8 mouse cellular contexts compared by ENCODE assay signal in genomic region chr17:33909869-33910250, GRCm38 (mm10). TPM values are rescaled to one million over a fixed set of nuclear protein-coding genes. Genes with fewer than 3 reads are reported as not detected.
A peak's percentile ranks its signal among the peaks of the same experiment; 100 is the strongest.
DNase-seq lines count a peak whose midpoint lies in the region; ATAC-seq and TF ChIP-seq lines count a peak whose summit lies in the region.

No protein-coding gene starts in this region.

- H3K9me3 ChIP-seq in heart, embryonic 10.5 days: no peaks in the 10 kb centered on the region
- H3K9me3 ChIP-seq in kidney, embryonic 14.5 days (ENCODE audit: control insufficient read depth, low read length): no peaks in the 10 kb centered on the region
- H3K9me3 ChIP-seq in stomach, embryonic 16.5 days (replicated peaks; ENCODE audit: control insufficient read depth, low read length): no peaks in the 10 kb centered on the region

- TF ChIP-seq CTCF in gastrocnemius, adult 2 months (IDR thresholded peaks at IDR 0.05): no peak
- no peak for TF ChIP-seq CTCF in bone marrow macrophage, adult 2 months (IDR thresholded peaks at IDR 0.05; ENCODE audit: low read depth, low read length)

- intact Hi-C loops in gastrocnemius, adult 2 months (cut with DNase I): no loop called here
- intact Hi-C loops in gastrocnemius, postnatal 14 days (cut with DNase I; ENCODE audit: low total_unique reads): no loop called here
- intact Hi-C loops in left cerebral cortex, postnatal 4 days (cut with DNase I): no loop called here

- H3K4me1 ChIP-seq in bone marrow macrophage, adult 2 months (ENCODE audit: control insufficient read depth, insufficient read depth, low read length): peaks cover 6% of the 10 kb centered on the region
- peaks cover 33% of the 10 kb centered on the region for H3K4me1 ChIP-seq in heart, embryonic 10.5 days
- H3K4me1 ChIP-seq in kidney, embryonic 14.5 days (ENCODE audit: control insufficient read depth, insufficient read depth, low read length): peaks cover 17% of the 10 kb centered on the region
- peaks cover 15% of the 10 kb centered on the region for H3K4me1 ChIP-seq in stomach, embryonic 16.5 days (ENCODE audit: control insufficient read depth, insufficient read depth, low read length)

- H3K4me3 ChIP-seq in gastrocnemius, adult 2 months: peak overlapping the region; percentile 92
- H3K4me3 ChIP-seq in bone marrow macrophage, adult 2 months (ENCODE audit: insufficient read depth, low read length): peak overlapping the region; percentile 96
- peak overlapping the region; percentile 90 for H3K4me3 ChIP-seq in heart, embryonic 10.5 days
- peak overlapping the region; percentile 80 for H3K4me3 ChIP-seq in kidney, embryonic 14.5 days (ENCODE audit: low read length)
- H3K4me3 ChIP-seq in stomach, embryonic 16.5 days (replicated peaks; ENCODE audit: low read length): peak overlapping the region; percentile 92

- peaks cover 44% of the 10 kb centered on the region for H3K36me3 ChIP-seq in heart, embryonic 10.5 days
- H3K36me3 ChIP-seq in kidney, embryonic 14.5 days (ENCODE audit: control insufficient read depth, insufficient read depth, low read length): peaks cover 38% of the 10 kb centered on the region
- H3K36me3 ChIP-seq in stomach, embryonic 16.5 days (ENCODE audit: control insufficient read depth, insufficient read depth, low read length): peaks cover 24% of the 10 kb centered on the region

- peak overlapping the region; percentile 76 for H3K4me2 ChIP-seq in kidney, embryonic 14.5 days (replicated peaks; ENCODE audit: low read depth, low read length)
- H3K4me2 ChIP-seq in stomach, embryonic 16.5 days (ENCODE audit: low read depth, low read length): peak overlapping the region; percentile 76

- no peak for DNase-seq in gastrocnemius, adult 2 months
- no peak for DNase-seq in gastrocnemius, postnatal 14 days
- no peak for DNase-seq in heart, embryonic 10.5 days (ENCODE audit: low spot score)
- peak; percentile 74 for DNase-seq in lung, postnatal 10 days
- DNase-seq in left cerebral cortex, postnatal 4 days: no peak

- peak overlapping the region; percentile 79 for H3K9ac ChIP-seq in kidney, embryonic 14.5 days (ENCODE audit: low read depth, low read length)
- H3K9ac ChIP-seq in stomach, embryonic 16.5 days (ENCODE audit: low read length): peak overlapping the region; percentile 94

- under 1% methylated on average over 14 of the region's 14 CpGs for WGBS in heart, embryonic 10.5 days
- 0% methylated on average over 14 of the region's 14 CpGs for WGBS in kidney, embryonic 14.5 days
- 0% methylated on average over 14 of the region's 14 CpGs for WGBS in stomach, embryonic 16.5 days

- H3K27me3 ChIP-seq in heart, embryonic 10.5 days (ENCODE audit: insufficient read depth, poor library complexity, severe bottlenecking): no peaks in the 10 kb centered on the region
- H3K27me3 ChIP-seq in kidney, embryonic 14.5 days (ENCODE audit: control insufficient read depth, insufficient read depth, low read length): no peaks in the 10 kb centered on the region
- no peaks in the 10 kb centered on the region for H3K27me3 ChIP-seq in stomach, embryonic 16.5 days (ENCODE audit: control insufficient read depth, insufficient read depth, low read length)

- ATAC-seq in kidney, embryonic 14.5 days (ENCODE audit: low FRiP score, low TSS enrichment): peak; percentile 3; the same call in 1 of the 2 replicates
- ATAC-seq in stomach, embryonic 16.5 days (ENCODE audit: insufficient read depth, low FRiP score): no peak

- TF ChIP-seq POLR2A in bone marrow macrophage, adult 2 months (IDR thresholded peaks at IDR 0.05; ENCODE audit: borderline replicate concordance, low read depth, low read length): no peak

- H3K27ac ChIP-seq in gastrocnemius, adult 2 months: peak overlapping the region; percentile 97
- peak overlapping the region; percentile 82 for H3K27ac ChIP-seq in bone marrow macrophage, adult 2 months (ENCODE audit: insufficient read depth, low read depth, low read length)
- peak overlapping the region; percentile 91 for H3K27ac ChIP-seq in heart, embryonic 10.5 days
- H3K27ac ChIP-seq in kidney, embryonic 14.5 days (ENCODE audit: low read depth, low read length): peak overlapping the region; percentile 82
- peak overlapping the region; percentile 97 for H3K27ac ChIP-seq in stomach, embryonic 16.5 days (ENCODE audit: low read length)

RNA-seq across cellular contexts. Expression of gene Daxx, which starts 0.6 kb away (rescaled TPM):
- total RNA-seq in gastrocnemius, adult 2 months (2021): 10 to 100 TPM; 13.3 to 13.9 TPM
- 10 to 100 TPM; 10.2 to 13.8 TPM for total RNA-seq in gastrocnemius, postnatal 14 days (2021)
- polyA plus RNA-seq in bone marrow macrophage, adult 2 months (2012; ENCODE audit: insufficient read depth, insufficient read length, missing spikeins): 58.1 and 69.3 TPM in 2 replicates
- polyA plus RNA-seq in heart, embryonic 10.5 days (2016; fragmentation: Nextera tagmentation; extraction: Ambion mirVana): 46.6 and 52.9 TPM in 2 replicates
- 31.9 and 50.8 TPM in 2 replicates for polyA plus RNA-seq in kidney, embryonic 14.5 days (2014; fragmentation: Nextera tagmentation; extraction: Ambion mirVana)
- 40.9 and 44.4 TPM in 2 replicates for polyA plus RNA-seq in stomach, embryonic 16.5 days (2015; fragmentation: Nextera tagmentation; extraction: Ambion mirVana)
- total RNA-seq in left cerebral cortex, postnatal 4 days (2021): 10 to 100 TPM; 37.6 to 39.2 TPM

RNA-seq across cellular contexts. Expression of gene Platr17, which starts 4.9 kb away (rescaled TPM):
- not detected for total RNA-seq in gastrocnemius, adult 2 months (2021)
- total RNA-seq in gastrocnemius, postnatal 14 days (2021): not detected
- polyA plus RNA-seq in bone marrow macrophage, adult 2 months (2012; ENCODE audit: insufficient read depth, insufficient read length, missing spikeins): 3.5 and 6.4 TPM in 2 replicates
- polyA plus RNA-seq in heart, embryonic 10.5 days (2016; fragmentation: Nextera tagmentation; extraction: Ambion mirVana): 0.28 and 0.73 TPM in 2 replicates
- polyA plus RNA-seq in kidney, embryonic 14.5 days (2014; fragmentation: Nextera tagmentation; extraction: Ambion mirVana): not detected in 2 replicates
- polyA plus RNA-seq in stomach, embryonic 16.5 days (2015; fragmentation: Nextera tagmentation; extraction: Ambion mirVana): 0.39 and 0.40 TPM in 2 replicates
- total RNA-seq in left cerebral cortex, postnatal 4 days (2021): not detected

RNA-seq across cellular contexts. Expression of gene Tapbp, which starts 5.8 kb away (rescaled TPM):
- total RNA-seq in gastrocnemius, adult 2 months (2021): 10 to 100 TPM; 34.0 to 44.4 TPM
- total RNA-seq in gastrocnemius, postnatal 14 days (2021): 10 to 100 TPM; 32.9 to 35.7 TPM
- 389 and 454 TPM in 2 replicates for polyA plus RNA-seq in bone marrow macrophage, adult 2 months (2012; ENCODE audit: insufficient read depth, insufficient read length, missing spikeins)
- 13.9 and 20.5 TPM in 2 replicates for polyA plus RNA-seq in heart, embryonic 10.5 days (2016; fragmentation: Nextera tagmentation; extraction: Ambion mirVana)
- 17.4 and 24.6 TPM in 2 replicates for polyA plus RNA-seq in kidney, embryonic 14.5 days (2014; fragmentation: Nextera tagmentation; extraction: Ambion mirVana)
- polyA plus RNA-seq in stomach, embryonic 16.5 days (2015; fragmentation: Nextera tagmentation; extraction: Ambion mirVana): 58.4 and 68.7 TPM in 2 replicates
- 10 to 100 TPM; 45.5 to 56.6 TPM for total RNA-seq in left cerebral cortex, postnatal 4 days (2021)

RNA-seq across cellular contexts. Expression of gene Zbtb22, which starts 5.8 kb away (rescaled TPM):
- total RNA-seq in gastrocnemius, adult 2 months (2021): 10 to 100 TPM; 14.5 to 14.8 TPM
- total RNA-seq in gastrocnemius, postnatal 14 days (2021): 10 to 100 TPM; 13.5 to 16.1 TPM
- 21.8 and 24.0 TPM in 2 replicates for polyA plus RNA-seq in bone marrow macrophage, adult 2 months (2012; ENCODE audit: insufficient read depth, insufficient read length, missing spikeins)
- 16.0 and 17.3 TPM in 2 replicates for polyA plus RNA-seq in heart, embryonic 10.5 days (2016; fragmentation: Nextera tagmentation; extraction: Ambion mirVana)
- polyA plus RNA-seq in kidney, embryonic 14.5 days (2014; fragmentation: Nextera tagmentation; extraction: Ambion mirVana): 11.1 TPM in 2 replicates
- polyA plus RNA-seq in stomach, embryonic 16.5 days (2015; fragmentation: Nextera tagmentation; extraction: Ambion mirVana): 11.4 and 12.5 TPM in 2 replicates
- total RNA-seq in left cerebral cortex, postnatal 4 days (2021): 10 to 100 TPM; 33.2 to 36.8 TPM

RNA-seq across cellular contexts. Expression of gene Kifc1, which starts 19.4 kb away (rescaled TPM):
- under 1 TPM; 0.23 to 0.33 TPM for total RNA-seq in gastrocnemius, adult 2 months (2021)
- 1 to 10 TPM; 3.3 to 4.4 TPM for total RNA-seq in gastrocnemius, postnatal 14 days (2021)
- polyA plus RNA-seq in bone marrow macrophage, adult 2 months (2012; ENCODE audit: insufficient read depth, insufficient read length, missing spikeins): 35.5 and 36.3 TPM in 2 replicates
- polyA plus RNA-seq in heart, embryonic 10.5 days (2016; fragmentation: Nextera tagmentation; extraction: Ambion mirVana): 3.6 and 5.2 TPM in 2 replicates
- 6.2 and 20.8 TPM in 2 replicates for polyA plus RNA-seq in kidney, embryonic 14.5 days (2014; fragmentation: Nextera tagmentation; extraction: Ambion mirVana)
- 6.9 and 7.9 TPM in 2 replicates for polyA plus RNA-seq in stomach, embryonic 16.5 days (2015; fragmentation: Nextera tagmentation; extraction: Ambion mirVana)
- 1 to 10 TPM; 7.7 to 9.4 TPM for total RNA-seq in left cerebral cortex, postnatal 4 days (2021)
